ENCODE assay signal across 7 mouse cellular contexts in genomic region chr3:65379884-65380539, GRCm38 (mm10). TPM values are rescaled to one million over a fixed set of nuclear protein-coding genes. Genes with fewer than 3 reads are reported as not detected.
DNase-seq lines count a peak whose midpoint lies in the region; ATAC-seq lines count a peak whose summit lies in the region.

No protein-coding gene starts in this region.

- peak; percentile 43 for DNase-seq in layer of hippocampus, adult 11-12 months (ENCODE audit: low spot score)
- DNase-seq in layer of hippocampus, postnatal 36 days = no peak
- DNase-seq in B cell, adult 2 months = peak; percentile 53 to 57
- peak; percentile 43 for DNase-seq in cerebellum, adult 9-10 months
- peak; percentile 48 to 63 for DNase-seq in kidney, postnatal 25 days
- peak; percentile 57 for DNase-seq in right cerebral cortex, postnatal 4 days

- peak; percentile 77 for ATAC-seq in CD4-positive, CD25-positive, alpha-beta regulatory T cell, adult 4 months

RNA-seq across cellular contexts. Expression of gene Ssr3, which starts 12.4 kb away (rescaled TPM):
- total RNA-seq in layer of hippocampus, postnatal 36 days (2021) = 100 to 1,000 TPM; 115 to 118 TPM
- polyA plus RNA-seq in CD4-positive, CD25-positive, alpha-beta regulatory T cell, adult 4 months (2017; shearing (Covaris generic)) = 100 to 1,000 TPM; 125 to 130 TPM

Comparison
In these comparisons a context has a peak if more than half of its experiments do, and no peak if none do; other contexts are left out.
1. DNase-seq: peak in layer of hippocampus, adult 11-12 months (single experiment), B cell, adult 2 months (2 of 2), cerebellum, adult 9-10 months (single experiment), kidney, postnatal 25 days (2 of 2) and right cerebral cortex, postnatal 4 days (single experiment); none in layer of hippocampus, postnatal 36 days (0 of 2).